Mouse (Mus musculus) c-Kit-positive CD71-positive TER-119-negative erythroid progenitor cells, embryonic 14.5 days (primary cell): ENCODE results near the gene Mrps30.
"Not testable (repeated sequence)": the region's sequence is repeated elsewhere in the genome, so short reads cannot be mapped to it uniquely, and the experiment has no call there.

Experiments
- DNase-seq: peaks from one replicate; pipeline ENCODE4 v3.0.0-alpha.2; 2013; ENCODE audit warnings: low read depth

Mrps30 gene

DNA sequence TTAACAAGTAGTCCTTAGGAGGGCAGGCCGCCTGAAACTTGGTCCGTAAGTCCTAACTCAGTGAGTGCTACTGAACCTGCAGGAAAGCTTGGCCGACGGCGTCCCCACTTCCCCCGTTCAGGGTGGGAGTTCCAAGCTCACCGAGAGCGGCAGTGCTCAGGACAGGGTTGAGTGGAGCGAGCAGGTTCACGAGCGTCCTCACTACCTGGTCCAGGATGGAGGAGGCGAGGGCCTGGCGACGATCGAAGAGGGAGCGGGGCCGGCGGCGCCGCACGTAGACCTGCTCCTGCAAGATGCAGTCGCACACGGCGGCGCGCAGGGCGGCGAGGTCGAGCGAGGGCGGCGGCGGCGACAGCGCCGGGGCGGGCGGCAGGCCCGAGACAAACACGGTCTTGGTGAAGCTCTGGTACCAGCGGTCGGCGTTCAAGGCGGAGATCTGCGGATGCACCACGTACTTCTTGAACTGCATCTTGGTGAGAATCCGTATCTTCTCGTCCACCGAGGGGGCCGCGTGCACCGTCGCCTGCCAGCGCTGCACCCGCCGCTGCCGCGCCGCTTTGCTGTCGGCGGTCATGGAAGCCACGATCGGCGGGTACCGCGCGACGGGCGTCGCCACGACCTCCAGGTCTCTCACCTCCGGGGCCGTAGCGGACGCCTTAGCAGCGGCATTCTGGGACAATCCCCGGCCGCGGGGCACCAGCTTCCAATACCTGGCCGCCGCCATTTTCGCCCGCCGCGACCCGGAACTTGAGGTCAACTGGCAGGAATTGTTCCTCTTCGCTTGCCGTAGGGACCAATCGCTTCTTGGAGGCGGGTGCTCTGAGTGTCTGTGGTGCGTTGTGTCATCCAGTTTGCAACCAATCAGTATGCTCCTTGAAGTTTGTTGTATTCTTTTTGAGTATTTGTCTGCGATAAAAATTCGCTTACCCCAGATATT, at the start of gene Mrps30, which contains the start of gene B430218F22Rik:
TSS of gene Mrps30 (minus strand) at position 742 of the 937 bp plus-strand sequence.
TSS of gene B430218F22Rik (plus strand) at position 120 of the 937 bp plus-strand sequence.
- DNase-seq = peak; percentile 92

DNA sequence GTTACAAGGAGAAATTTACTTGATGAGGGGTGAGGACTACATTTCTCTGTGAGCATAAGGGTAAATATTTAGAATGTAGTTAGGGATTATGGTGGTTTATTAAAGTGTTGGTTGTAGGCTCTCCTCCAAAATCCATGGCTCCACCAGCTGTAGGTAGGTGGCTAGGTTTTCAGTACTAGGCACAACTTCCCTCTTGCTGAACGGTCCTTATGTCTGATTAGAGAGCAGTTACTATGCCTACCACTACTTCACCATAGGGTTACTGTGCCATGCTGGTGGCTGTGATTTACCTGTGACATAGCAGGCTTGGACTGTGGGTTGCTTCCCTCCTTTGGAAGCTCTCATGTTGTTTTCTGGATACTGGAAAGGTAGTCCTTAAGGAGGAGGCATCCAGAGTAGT, 33.8 kb upstream of the Mrps30 start:
- no peak for DNase-seq

DNA sequence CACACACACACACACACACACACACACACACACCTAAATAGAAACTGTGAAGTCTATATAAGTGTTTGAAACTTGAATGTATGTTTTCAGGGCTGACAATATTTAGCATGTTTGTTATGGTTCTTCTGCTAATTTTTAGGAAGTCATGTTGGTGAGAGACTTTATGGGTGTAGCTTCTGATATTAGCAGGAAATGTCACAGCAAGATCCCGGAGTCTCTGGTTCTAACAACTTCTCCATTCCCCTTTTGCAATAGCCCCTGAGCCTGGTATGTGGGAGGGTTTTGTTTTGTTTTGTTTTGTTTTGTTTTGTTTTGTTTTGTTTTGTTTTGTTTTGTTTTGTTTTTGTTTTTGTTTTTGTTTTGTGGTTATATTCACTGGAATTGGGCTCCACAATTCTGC, 33.4 kb upstream of the Mrps30 start:
- no peak for DNase-seq

DNA sequence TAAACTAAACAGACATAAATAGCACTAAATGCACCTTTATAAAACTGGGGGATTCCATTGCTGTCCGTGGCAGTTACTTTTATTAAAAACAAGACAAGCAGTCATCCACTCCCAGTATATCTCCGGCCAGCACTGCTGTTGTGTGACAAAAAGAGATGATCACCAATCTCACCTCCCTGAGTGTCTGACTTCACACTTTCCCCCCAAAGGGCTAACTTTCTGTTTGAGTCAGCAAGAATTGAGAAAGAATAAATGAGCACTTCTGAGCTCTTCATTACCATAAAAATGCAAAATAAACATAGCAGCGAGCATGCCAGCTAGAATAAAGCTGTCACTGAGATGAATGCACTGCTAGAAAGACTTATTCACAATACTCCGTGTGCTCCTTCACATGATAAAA, 31.1 kb upstream of the Mrps30 start:
- no peak for DNase-seq

DNA sequence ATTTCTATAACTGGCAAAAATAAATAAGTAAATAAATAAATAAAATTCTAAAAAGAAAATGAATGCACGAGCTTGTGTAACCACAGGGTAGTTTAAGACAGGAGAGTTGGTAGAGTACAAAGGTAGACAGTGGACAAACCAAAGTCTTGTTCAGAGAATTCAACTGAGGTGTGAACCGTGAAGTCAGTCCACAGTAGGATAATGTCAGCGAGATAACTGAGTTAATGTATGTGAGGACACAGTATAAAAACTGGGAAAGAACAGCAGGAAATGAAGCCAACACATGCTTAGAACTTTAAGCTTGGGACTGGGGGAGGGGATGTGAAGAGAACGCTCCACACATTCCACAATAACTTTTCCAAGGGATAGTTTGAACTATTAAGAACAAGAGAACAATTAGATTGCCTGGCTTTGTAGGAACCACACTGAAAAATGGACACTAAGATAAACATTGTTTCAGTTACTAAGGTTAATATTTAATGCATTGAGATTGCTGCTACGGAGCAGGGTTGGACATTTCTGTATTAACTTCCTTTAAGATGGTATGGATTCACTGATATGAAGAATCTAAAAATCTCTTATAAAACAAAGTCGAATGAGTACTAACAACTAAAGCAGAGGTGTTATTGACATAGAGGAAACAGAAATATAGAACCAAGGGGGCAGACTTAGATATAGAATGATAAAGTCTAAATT, 24.4 kb upstream of the Mrps30 start:
- no peak for DNase-seq

DNA sequence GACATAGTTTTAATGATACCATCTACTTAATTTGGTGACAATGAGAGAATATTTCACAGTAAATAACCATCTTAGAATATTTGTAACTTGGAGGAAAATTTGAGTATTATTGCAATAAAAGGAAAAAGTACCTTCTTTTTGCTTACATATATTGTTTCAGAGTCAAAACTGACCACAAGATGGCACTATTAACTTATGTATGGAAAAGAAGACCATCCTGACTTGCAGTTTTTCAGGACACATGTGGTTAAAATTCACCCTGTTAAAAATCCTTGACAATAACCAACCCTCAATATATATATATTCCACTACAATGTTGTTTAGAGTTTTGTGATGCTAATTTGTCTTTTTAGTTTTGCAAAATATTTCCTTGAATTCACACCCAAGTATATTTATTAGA, 16.5 kb upstream of the Mrps30 start:
- DNase-seq = peak; percentile 34

DNA sequence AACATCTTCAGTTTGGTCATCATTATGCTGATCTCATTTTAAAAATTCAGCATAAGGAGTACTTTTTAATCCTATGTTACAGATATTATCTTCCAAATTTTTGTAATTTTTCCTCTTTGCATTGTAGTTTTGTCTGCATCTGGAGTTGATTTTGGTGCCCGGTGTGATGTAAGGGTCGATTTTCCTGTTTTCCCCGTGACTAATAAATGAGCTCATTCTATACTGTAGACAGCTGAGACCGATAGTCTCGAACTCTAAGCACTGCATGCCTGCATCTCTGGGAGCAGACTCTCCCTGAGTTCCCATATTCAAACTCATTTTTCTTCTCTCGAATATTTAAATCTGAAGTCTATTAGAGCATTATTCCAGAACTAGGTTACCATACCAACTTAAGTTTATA, 13.3 kb upstream of the Mrps30 start:
- DNase-seq = no peak

DNA sequence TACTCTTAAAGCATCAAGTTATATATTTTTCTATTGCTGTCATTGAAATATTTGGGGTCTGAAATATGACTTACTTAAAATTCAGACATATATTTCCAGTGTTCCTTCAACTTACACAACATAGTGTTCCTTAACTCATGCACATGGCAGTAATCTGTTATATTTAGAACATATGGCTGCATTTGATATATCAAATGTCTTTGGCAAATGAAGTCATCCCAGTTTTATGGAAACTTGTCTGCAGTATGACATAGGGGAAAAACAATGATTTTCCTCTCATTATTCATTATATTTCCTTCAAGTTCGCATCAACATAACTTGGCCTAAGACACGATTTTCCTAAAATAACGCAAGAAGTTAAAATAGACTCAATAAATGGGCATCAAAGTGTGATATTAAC, 8.8 kb upstream of the Mrps30 start:
- no peak for DNase-seq

DNA sequence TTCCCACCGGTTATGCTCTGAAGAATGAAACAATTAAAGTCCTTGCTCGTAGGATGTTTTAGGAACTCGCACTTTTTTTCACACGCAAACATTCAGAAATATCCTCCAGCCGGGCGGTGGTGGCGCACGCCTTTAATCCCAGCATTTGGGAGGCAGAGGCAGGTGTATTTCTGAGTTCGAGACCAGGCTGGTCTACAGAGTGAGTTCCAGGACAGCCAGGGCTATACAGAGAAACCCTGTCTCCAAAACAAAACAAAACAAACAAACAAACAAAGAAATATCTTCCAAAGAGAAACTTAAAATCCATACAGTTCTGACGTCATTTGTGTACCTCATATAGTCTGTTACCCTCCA, 373 bp upstream of the Mrps30 start:
- DNase-seq = not testable (repeated sequence)

DNA sequence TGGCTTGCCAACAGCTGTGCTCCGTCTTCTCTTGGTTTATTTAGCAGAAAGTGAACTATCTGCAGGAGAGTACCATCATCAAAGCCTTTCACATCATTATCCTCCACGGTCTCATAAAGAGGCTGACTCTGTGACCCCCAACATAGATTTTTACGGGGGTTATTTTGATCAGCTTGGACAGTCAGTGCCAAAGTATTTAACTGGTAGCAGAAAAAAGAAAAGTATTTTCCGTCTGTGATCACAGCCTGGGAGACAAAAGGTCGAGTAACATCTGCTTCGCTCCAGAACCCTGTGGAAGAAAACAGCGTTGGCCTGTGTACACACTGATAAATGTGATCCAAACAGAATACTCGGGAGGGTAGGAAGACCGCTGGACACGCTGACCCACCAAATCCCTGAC, 6.7 kb downstream of the Mrps30 start:
- no peak for DNase-seq

DNA sequence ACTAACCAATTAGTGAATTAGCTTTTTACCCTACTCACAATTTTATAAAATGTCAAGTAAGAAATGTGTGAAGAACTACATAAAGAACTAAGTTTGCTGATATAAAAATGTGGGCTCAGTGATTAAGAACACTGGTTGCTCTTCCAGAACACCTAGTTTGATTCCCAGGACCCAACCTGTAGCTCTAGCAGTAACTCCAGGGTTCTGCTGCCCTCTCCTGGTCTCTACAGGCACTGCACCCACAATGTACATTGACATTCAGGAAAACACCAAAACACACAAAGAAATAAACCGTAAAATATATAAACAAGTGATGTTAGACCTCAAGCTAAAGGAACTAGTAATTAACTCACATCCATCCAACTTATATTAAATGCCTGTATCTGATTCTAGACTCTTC, 7.9 kb downstream of the Mrps30 start:
- DNase-seq = peak; percentile 38

DNA sequence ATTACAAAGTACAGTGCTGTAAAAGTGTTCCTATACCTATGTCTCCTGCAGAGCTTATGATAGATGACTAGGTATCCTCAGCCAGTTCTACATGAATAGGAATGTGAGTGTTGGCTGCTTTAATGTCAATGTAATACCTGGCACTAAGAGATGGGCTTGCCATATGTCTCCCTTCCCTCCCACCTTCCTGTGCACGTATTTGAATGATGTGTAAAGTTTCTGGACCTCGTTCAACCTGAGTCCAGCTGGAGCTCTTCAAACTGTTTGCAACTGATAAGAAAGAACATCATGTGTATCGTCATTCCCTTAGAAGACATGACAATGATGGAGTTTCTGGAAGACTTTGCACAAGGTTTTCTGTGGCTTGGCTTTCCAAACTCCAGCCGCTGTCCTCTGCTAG, 14.2 kb downstream of the Mrps30 start:
- DNase-seq = no peak

DNA sequence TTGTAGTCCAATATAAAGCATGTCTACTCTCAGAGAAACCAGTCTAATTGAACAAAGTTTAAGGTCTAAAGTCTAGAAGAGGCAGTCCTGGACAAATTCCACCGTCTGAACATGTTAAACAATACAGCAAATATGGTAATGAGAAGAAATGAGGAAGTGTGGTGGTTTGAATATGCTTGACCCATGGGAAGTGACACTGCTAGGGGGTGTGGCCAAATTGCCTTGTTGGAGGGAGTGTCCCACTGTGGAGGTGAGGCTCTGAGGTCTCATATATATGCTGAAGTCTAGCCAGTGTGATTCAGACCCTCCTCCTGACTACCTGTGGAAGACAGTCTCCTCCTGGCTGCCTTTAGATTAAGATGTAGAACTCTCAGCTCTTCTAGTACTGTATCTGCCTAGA, 21.3 kb downstream of the Mrps30 start:
- no peak for DNase-seq

DNA sequence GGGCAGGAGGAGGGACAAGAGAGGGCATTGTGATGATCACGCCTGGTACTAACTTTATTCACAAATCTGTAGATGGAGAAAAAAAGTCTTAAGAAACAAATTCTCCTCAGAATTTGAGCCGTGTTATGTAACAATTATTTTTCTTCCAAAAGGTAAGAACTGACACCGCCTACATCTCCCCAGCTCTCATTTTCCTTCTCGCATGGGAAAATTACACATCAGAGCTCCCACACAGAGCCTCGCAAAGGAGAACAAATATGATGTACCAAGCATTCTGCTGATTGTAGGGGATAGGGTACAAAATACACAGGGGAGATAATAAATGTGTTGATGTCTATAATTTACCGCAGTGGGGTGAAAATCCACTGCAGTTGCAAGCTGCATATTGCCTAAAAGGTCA, 23.7 kb downstream of the Mrps30 start:
- no peak for DNase-seq

DNA sequence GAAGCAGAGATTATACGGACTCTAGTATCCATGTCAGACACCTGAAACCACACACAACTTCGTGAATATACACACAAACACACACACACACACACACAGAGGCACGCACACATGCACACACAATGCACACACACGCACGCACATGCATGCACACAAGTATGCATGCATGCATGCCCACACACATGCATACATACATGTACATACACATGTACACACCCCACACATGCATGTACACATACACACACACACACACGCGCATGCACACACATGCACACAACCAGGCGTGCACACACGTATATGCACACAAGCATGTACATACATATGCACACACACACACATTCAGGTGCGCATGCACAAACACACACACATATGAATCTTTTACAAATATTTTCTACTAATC, 36.2 kb downstream of the Mrps30 start:
- no peak for DNase-seq

DNA sequence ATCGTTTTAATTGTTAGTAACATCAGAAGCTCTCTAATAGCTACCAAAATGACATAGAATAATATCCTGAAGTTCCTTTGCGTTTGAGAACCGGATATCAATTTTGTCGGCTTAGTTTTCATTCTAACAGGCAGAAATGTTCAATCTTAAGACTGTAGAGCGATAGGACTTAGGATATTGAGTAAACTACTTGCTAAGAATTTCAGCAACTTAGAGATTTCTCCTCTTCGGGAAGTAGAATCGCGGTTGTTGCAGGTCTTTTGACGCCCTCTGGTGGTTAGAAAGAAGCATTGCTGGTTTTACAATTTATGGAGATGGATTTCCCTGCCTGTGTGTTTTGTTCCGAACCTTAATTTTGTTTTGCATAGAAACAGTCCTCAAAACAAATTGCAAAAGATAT, 36.8 kb downstream of the Mrps30 start:
- peak; percentile 8 for DNase-seq
